Mouse (Mus musculus) fibroblast of lung, adult 2 months (primary cell): ENCODE measurements around the gene Magi3.

ENCODE experiments used
- DNase-seq: peaks from one replicate; pipeline ENCODE4 v3.0.0-alpha.2; 2011; ENCODE audit warnings: low read depth

Magi3 gene

DNA sequence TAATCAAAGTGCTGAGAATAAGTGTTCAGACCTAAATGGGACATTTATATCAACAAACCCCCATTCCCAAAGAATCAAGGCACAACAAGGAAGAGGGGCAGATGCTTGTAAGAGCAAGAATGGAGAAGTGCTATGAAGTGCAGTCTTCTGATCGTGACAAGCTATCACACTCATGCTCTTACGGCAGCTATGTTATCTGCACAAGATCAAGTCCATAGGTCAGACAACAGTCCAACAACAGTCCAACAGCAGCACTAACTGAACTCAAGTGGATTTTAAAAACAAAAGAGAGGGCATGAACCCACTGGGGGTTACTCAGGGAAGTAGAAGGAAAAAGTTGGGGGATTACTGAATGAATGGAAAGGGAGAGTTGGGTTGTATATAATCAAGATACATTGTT lies 30.4 kb downstream of the Magi3 start:
- DNase-seq: no peak

DNA sequence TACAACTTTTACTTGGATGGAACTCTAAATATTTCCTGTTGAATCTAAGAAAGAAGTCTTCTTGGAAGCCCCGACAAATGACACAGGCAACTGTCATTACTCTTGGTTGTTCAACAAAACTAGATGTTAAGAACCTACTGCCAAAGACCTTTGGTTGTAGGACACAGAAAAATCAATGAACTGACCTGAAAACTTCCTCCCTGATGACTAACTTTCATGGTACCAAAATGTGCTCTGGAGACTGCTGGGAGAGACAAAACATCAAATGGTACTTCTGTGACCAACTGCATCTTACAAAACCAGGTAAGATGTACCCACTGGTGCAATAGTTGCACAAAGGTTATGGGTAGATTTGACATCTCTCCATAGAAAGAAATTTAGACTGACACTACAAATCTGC lies 30.9 kb downstream of the Magi3 start:
- DNase-seq: no peak

DNA sequence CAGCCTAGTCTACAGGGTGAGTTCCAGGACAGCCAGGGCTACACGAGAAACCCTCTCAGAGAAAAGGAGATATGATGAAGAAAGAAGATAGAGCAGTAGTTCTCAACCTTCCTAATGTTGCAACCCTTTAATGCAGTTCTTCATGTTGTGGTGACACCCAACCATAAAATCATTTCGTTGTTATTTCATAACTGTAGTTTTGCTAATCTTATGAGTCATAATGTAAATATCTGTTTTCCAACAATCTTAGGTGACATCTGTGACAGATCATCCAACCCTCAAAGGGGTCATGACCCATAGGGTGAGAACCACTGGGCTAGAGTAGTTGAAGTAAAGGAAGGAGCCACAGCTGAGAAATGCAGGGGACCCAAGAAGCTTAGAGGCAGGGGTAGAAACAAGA lies 35.9 kb downstream of the Magi3 start:
- no peak for DNase-seq

DNA sequence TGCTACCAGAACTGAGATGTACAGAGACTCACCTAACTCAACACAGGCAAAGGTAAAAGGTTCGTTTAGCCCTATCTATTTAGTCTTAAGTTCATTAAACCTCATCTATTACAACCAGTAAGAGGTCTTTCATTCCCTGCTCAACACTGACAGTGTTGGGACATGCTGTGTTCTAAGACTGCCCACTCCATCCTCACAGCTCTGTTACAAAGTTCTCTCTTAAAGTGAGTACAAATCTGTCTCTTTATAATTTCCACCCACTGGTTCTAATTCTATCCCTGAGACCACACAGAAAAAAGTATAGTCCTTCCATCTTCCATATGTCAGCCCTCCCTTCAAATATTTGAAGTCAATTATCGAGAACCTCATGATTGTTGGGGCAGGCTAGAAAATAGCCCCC lies 36.5 kb downstream of the Magi3 start:
- no peak for DNase-seq

DNA sequence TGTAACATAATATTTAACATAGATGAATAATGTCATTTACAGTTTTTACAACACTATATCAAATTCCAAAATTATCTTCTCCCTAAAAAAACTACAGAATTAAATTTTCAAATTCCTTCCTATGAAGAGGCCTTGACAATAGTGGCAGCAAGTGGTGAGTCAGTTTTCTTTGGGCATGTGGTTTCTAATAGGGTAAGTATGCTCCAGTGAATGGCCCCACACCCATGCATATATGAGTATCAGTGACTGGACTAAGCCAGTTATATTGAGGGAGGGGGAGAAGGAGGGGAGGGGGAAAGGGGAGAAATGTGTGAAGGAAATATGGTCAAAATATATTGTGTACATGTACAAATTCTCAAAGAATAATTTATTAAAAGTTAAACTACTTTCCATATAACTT lies 37.5 kb downstream of the Magi3 start:
- DNase-seq: no peak

DNA sequence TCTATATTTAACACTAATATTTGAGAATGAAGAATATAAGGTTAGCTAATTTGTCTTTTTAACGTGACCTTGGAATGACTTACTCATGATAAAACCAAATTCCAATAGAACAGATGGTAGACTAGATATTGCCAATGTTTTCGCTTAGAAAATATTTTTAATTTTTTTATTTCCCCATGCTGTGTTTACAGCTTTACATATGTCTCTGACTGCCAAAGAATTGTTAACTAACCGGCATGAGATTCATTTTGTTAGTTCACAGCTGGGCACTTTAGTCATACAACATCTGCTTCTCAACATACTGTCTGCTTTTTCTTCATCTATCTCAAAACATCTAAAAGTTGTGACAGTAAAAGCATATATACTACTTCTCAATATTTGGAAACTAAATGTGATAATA lies 58.8 kb downstream of the Magi3 start:
- DNase-seq: no peak

DNA sequence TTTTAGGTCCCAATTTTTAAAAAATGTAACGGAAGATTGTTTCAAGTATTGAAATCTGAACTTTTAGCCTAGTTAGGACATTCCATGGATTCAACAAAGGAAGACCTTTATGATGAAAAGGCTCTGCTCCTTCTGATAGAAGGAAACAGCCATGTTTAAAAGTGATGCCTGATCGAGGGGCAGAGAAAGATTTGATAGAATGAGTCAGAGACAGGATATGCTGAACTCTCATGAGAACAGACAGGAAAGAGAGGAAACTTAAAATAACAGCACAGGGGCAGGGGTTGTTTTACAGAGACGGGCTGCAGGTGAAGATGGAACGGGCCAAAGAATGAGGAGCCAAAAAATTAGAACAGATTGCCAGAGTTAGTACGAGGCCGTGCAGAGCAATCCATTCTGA lies 59.6 kb downstream of the Magi3 start:
- DNase-seq: no peak

DNA sequence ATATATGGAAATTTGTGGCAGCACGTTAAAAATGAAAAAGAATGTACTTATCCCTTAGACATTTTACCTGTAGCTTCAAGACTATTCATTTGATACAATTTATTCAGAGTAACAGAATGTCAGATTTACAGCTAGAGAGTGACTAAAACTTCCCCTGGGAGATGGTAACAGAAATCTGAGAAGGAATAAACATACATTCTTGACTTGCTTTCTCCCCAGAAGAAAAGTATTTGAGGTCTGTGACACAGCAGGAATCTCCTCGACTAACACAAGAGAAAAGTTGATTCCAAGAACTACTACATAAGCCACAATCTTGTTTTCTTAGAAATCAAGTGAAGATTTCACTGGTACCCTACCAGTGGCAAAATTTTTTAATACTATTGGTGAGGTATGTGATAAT lies 70.0 kb downstream of the Magi3 start:
- DNase-seq: no peak

DNA sequence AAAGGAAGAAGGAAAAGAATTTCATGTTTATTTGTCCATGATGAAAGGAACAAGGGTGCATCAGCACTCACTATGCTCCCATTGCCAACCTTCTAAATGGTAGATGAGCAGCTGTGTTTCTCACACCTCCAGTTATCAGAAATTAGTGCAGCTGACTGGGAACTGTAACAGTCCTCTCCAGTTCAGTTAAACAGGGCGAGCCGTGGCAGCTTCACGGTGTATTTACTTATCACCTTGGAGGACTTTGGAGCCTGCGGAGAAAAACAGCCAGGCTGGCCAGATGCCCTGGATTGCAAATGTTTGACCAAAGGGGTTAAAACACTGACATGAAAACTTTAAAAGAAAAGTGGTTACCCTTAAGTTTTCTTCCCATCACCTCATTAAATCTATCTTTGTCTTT lies 77.8 kb downstream of the Magi3 start:
- no peak for DNase-seq

DNA sequence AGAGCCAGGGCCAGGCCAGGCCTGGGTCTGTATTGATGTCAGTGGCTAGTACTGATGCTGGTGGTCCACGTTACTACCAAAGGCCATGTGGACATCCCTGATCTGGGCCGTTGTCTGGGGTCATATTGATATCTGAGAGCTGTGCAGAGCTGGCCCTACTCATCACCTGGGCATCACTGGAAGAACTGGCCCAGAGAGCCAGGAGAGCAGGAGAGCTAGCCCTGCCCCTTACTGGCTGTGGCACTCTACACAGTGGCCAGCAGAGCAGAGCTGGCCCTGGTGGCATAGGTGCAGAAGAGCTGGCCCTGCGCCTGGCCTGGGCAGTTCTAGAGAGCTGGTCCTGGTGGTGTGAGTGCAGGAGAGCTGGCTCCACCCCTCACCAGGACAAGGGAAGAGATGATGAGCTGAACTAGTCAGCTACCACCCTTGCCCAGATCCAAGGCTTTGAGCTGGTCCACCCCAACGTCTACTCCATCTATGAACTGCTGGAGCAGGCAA lies 81.2 kb downstream of the Magi3 start:
- no peak for DNase-seq

DNA sequence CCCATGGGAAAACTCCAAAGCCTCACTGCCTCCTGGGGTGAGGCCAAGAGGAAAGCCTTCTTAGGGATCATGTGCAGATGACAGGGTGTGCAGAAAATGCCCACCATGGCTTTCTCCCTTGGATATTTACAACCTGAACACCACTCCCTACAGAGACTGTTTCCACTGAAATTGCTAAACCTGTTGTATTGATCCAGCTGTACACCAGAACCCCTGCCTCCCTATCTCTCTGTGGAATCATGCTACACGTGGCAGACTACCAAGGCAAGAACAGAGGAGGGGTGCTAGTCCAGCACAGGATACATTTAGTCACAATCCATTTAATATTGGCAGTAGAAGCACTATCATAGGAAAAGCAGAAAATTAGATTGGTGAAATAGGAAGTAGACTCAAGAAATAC lies 94.5 kb downstream of the Magi3 start:
- no peak for DNase-seq

DNA sequence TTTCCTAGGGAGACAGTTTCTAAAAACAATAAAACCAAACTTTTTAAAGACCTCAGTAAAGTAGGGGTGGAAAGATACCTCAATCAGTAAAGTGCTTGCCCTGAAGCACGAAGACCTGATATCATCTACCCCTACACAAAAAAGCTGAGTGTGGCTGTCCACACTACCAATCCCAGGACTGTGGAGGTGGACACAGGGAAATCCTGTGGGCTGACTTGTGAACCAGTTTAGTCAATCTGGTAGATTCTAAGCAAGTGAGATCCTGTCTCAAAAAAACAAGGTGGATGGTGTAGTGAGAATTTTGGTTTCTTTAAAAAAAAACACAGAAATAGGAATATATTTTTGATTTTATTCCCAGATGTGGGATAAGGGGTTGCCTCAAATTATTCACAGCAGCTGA lies 96.3 kb downstream of the Magi3 start:
- DNase-seq: no peak

DNA sequence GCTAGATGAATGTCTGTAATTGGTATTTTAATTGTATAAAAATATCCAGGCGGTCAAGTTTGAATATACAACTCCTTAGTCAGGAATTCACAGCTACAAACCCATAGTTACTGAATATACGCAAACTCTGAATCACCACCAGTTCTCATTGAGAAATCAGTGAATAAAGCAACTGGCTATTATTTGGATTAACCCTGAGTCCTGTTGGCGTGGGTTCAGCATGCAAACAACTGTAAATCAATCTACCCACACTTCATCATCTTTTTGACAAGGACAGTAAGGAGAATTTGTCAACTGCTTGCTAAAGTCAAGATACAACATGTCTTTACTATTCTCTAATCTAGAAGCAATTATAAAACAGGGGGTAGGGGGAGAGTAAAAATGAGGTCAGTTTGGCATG lies 110.7 kb downstream of the Magi3 start:
- no peak for DNase-seq

DNA sequence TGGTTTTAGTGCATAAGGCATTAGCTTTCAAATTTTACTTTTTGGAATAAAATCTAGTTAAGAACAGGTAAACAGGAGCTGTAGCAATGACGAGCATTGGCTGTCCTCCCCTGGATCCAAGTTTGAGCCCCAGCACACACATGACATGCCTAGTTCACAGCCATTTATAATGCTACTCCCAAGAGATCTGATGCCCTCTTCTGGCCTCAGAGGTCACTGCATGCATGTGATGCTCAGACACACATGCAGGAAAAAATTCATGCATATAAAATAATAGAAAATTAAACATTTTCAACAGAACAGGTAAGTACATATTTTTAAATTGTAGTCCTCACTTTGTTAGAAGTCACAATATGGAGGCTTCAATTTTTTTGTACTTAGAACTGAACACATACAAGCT lies 115.2 kb downstream of the Magi3 start:
- no peak for DNase-seq

DNA sequence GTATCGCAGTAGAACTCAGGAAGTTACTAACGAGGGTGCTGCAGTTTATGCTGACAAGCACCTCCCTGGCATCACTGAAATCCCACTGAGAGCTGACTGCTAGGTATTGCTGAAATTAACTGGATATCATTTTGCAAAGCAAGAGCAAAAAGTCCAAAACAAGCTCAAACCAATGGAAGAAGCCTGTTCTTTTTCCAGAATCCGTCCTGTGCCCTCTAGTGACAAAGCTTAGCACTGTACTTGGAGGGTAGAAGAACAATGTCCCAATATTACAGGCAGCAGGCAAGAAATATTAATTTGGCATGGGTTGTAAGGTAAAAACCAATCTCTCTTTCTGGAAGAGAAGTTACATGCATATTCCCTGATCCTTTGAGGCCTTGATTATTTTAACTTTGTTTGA lies 118.5 kb downstream of the Magi3 start:
- DNase-seq: no peak

DNA sequence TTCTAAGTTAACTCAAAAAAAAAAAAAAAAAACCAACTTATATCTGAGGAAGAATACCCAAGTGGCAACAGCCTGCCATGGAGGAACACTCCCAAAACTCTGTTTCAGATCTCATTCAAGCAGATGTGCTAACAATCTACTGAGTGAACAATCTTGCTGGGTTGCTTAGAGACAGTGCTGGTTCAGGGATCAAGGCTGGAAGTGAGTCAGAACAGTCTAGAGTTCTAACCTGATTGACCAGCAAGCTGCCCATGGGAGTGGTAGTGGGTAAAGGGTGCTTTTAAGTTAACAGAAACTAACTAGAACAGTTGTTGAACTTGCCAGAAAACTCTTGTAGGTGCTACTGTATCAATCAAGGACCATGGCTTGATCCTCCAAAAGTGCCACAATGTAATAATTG lies 118.9 kb downstream of the Magi3 start:
- DNase-seq: no peak

DNA sequence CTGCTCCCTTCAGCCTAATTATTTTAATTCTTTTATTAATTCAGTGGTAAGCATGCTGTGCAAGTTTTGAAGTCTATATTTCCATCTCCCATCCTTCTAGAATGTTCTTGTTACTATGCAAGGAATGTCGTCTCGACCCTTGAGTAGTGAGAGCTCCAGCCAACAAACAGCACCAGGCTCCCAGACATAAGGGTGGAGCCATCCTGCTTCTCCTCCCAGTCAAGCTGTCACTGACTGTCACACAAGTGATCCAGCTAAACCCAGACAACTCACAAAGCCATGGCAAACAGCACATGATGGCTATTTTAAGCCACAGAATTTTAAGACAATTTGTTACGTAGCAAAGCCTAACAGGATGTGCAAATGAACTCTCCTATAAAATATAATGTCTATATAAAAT lies 124.2 kb downstream of the Magi3 start:
- no peak for DNase-seq

DNA sequence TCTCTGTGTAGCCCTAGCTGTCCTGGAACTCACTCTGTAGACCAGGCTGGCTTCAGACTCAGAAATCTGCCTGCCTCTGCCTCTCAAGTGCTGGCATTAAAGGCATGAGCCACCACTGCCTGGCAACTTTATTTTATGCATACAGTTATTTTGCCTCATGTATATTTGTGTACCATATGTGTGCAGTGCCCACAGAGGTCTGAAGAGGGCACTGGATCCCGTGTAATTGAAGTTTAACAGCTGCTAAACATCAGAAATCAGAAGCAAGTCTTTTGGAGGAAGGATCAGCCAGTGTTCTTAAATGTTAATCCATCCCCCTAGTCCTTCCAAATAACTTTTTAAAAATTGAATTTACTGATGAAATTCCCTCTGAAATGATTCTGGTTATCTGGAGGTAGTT lies 125.5 kb downstream of the Magi3 start:
- no peak for DNase-seq

DNA sequence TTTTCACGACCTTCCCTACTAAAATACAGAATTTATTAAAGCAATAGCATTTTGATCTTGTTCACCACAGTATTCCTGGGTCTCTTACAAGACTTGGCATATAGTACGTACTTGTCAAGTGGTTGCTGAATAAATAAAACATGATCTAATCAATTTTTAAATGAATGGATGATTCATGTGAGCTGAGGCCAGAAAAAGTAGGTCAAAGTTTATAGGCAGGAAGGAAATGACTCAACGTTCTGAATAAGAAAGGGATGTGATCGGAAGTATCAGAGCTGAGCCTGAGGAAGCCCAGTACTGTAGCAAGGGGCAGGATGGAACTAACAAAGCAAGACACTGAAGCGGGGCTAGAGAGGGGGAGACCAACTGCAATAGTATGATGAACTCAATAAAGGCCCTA lies 127.4 kb downstream of the Magi3 start:
- DNase-seq: peak; percentile 33

DNA sequence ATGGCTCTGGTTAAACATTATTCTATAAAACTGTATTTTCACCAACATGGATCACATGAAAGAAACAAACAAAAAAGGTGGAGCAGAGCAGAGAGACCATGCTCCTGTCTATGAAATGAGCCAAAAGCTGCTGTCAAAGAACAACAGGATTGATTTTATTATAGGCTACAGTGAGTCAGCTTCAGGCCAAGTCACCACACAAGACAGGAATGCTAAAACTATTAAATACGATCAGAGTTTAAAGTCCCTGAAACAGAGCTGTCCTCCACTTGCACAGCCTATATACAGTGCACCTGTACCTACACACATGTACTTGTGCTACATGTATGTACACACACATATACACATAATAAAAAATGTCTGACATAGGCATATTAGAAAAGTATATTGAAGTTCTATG lies 138.1 kb downstream of the Magi3 start:
- no peak for DNase-seq

DNA sequence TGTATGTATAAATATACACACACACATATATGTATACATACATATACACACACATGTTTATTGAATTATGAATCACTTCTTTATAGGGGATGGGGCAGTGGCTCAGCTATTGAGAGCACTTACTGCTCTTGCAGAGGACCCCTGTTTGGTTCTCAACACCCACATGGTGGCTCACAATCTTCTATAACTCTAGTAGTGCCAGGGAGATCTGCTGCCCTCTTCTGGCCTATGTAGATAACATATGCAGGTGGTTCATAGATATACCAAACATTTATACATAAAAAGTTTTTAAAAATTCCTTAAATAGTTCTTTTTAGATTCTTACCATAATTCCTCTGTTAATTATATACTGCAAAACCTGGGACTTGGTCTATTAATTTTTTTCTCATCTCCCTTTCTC lies 141.4 kb downstream of the Magi3 start:
- no peak for DNase-seq

DNA sequence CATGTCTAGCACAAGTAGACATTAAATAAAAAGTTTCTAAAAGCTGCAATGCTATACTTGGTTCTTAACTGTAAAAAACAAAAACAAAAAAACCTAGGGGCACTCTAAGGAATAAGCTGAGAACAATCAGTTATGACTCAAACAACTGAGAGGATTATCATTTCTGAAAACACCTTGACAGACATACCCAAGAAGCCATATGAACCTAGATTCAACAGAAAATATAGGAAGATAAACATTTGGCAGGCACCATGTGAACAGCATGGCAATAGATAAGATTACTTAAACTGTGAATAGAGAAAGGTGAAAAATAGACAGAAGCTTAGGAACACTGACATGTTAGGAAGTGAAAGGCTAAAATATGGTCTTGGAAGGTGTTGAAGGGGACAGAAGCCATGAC lies 150.8 kb downstream of the Magi3 start:
- DNase-seq: no peak

DNA sequence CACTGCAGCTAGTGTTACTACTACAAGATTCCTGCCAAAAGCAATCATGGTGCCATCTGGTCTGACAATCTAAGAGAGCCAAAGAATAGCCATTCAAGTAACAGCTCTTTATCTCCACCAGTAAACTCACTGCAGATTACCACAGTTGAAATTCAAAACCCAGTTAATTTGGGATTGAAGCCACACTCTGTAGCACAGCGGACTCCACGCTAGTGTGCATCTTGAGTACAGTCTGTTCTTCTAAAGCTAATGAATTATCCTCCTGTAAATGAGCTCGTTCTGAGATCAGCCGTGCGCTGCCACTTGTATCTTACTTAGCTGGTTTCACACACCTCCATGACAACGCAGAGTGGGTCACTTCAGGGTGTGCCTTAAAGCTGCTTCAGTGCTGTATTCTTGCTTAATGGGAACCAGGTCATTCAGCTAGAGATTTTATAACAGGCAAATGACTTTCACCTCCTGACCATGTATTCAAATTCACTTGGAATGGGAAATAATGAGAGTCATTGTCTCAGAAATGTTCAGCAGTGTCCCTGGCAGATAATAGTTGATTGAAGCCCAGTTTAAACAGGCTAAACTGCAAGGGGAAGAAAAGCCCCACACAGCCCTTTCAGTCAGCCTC lies 161.1 kb downstream of the Magi3 start:
- no peak for DNase-seq

DNA sequence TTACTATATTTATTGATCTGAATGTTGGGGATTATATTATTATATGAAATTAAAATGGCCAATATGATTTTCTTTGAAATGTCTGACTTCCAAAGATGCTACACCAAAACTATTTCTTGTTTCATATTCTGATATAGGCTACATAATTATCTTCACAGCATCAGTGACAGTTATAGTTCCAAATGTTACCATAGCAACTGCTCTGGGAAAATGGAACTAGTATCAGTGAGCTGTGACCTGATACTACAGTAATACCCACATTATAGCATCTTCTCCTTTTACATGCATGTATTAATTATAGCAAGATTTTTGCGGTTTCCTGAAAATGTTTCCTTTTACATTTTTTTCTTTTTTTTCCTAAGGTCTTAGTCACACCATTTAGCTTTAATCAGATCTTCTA lies 187.4 kb downstream of the Magi3 start:
- no peak for DNase-seq

DNA sequence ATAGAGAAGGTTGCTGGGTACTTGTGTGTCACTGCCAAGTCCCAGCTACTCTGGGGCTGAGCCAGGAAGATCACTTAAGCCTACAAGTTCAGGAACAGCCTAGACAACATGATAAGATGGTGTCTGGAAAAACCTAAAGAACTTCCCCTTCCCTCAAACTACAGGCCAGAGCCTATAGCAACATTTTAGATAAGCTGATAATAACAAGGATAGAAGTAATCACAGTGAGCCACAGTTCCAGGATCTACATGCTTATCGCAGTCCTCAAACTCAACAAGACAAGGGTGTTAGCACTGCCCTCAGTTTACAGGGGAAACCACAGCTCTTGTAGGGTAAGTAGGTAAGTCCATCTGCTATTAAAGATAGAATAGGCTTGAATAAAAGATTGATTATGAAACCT lies 188.1 kb downstream of the Magi3 start:
- DNase-seq: no peak
